Mouse (Mus musculus) cerebellum, postnatal 14 days (tissue): ENCODE results near the gene Nos2.
"Not testable (repeated sequence)": the region's sequence is repeated elsewhere in the genome, so short reads cannot be mapped to it uniquely, and the experiment has no call there.

Experiments used
- DNase-seq, 2 experiments: peaks; one replicate each; pipeline ENCODE4 v3.0.0; 2021; ENCODE audit warnings: mixed read lengths in 2 of 2

Gene Nos2

GRCm38 (mm10) chr11:78959841-78960520, 39.4 kb downstream of the Nos2 start:
- peak; percentile 30 to 54 for DNase-seq

- no peak for DNase-seq
These were observed 40.6 kb downstream of the Nos2 start for GRCm38 (mm10) chr11:78961221-78961620.

- DNase-seq, result peak; percentile 50 to 74
These were observed 46.8 kb downstream of the Nos2 start for GRCm38 (mm10) chr11:78967371-78967770.

GRCm38 (mm10) chr11:78968121-78968520, 47.5 kb downstream of the Nos2 start:
- no peak for DNase-seq

- DNase-seq, result no peak
These were observed 50.5 kb downstream of the Nos2 start for GRCm38 (mm10) chr11:78971096-78971495.

GRCm38 (mm10) chr11:78971746-78972145, 51.2 kb downstream of the Nos2 start:
- DNase-seq, result no peak

- no peak for DNase-seq
These were observed 51.7 kb downstream of the Nos2 start for GRCm38 (mm10) chr11:78972328-78972727.

GRCm38 (mm10) chr11:78972811-78973351, 52.3 kb downstream of the Nos2 start:
- no peak for DNase-seq

GRCm38 (mm10) chr11:78973381-78974150, 53.0 kb downstream of the Nos2 start:
- DNase-seq, result no peak

- no peak for DNase-seq
These were observed 56.3 kb downstream of the Nos2 start for GRCm38 (mm10) chr11:78976731-78977510.

GRCm38 (mm10) chr11:78978176-78979019, 57.8 kb downstream of the Nos2 start:
- DNase-seq, result no peak

- DNase-seq, result no peak
These were observed 59.6 kb downstream of the Nos2 start for GRCm38 (mm10) chr11:78980083-78980634.

GRCm38 (mm10) chr11:78982042-78982441, 61.5 kb downstream of the Nos2 start:
- DNase-seq, result no peak

GRCm38 (mm10) chr11:78982513-78983291, 62.1 kb downstream of the Nos2 start:
- DNase-seq, result no peak

- DNase-seq, result no peak
These were observed 63.0 kb downstream of the Nos2 start for GRCm38 (mm10) chr11:78983539-78983938.

- no peak for DNase-seq
These were observed 64.0 kb downstream of the Nos2 start, which contains the start of gene Lgals9 for GRCm38 (mm10) chr11:78984483-78985177. TSS of gene Lgals9 (minus strand) at chr11:78984946.

- no peak for DNase-seq
These were observed 64.9 kb downstream of the Nos2 start for GRCm38 (mm10) chr11:78985505-78985904.

- no peak for DNase-seq
These were observed 65.9 kb downstream of the Nos2 start for GRCm38 (mm10) chr11:78986311-78987002.

- not testable (repeated sequence) for DNase-seq
These were observed 68.6 kb downstream of the Nos2 start for GRCm38 (mm10) chr11:78989206-78989605.

GRCm38 (mm10) chr11:78990096-78990495, 69.5 kb downstream of the Nos2 start:
- no peak for DNase-seq
